Mouse (Mus musculus): ENCODE results near the gene Taok3. TPM values are rescaled to one million over a fixed set of nuclear protein-coding genes. Genes with fewer than 3 reads are reported as not detected.

Gene Taok3
- polyA plus RNA-seq (2014; fragmentation: Illumina TruSeq; extraction: RNeasy Lipid Tissue Mini Kit (QIAGEN cat#74804)): 16.2 TPM

DNA sequence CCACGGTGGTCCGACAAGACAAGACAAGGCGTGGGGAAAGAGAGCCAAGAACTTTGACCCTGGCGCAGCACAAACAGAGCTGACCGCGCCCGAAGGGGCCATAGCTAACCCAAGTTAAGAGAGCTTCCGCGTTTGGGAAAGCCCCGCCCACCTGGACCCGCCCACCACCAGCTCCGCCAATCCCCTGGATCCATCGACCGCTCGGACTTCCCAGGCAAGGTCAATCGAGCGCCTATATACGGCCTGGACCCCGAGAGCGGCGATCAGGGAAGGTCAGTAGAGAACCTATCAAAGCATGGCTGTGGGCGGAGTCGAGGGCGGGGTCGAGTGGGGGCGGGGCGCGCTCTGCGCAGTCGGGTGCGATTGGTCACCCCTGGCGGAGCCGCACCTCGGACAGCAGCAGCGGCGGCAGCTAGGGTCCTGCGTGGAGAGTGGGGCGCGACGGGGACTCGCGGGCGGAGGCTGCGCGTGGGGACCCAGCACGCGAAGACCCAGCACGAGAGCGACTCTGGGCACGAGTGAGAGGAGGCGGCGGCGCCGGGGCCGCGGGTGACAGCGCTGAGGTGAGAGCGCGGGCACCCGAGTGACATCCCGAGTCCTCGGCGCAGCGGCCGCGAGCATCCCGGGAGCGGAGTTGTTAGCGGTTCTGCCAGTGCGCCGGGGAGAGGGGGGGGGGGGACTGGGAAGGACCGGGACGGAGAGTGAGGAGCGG lies at the start of gene Taok3:
TSS of gene Taok3 (plus strand) at position 353 of the 712 bp plus-strand sequence.

DNA sequence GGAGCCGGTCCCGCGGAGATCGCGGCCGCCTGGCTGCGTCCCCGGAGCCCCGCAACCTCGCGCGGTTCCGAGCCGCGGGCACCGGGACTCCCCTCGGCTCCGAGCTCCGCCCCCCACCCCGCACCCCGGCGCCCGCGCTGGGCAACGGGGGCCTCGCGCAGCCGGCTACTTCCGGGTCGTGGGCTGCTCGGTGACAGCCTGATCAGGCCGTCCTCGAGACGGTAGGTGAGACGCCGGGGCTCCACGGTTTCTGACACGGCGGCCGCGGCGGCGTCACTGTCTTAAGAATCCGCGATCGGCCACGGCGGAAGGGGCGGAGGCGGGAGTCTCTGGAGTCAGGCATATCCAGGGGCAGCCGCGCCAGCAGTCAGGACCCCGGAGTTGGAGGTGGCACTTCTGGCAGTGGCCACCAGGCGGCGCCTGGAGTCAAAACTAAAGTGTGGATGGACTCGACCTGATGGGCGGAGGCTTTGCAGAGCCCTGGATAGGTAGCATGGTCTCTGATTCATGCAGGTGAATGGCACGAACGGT lies 4.0 kb upstream of the Taok3 start, which contains the start of gene Suds3:
TSS of gene Suds3 (minus strand) at position 278 of the 531 bp plus-strand sequence.

DNA sequence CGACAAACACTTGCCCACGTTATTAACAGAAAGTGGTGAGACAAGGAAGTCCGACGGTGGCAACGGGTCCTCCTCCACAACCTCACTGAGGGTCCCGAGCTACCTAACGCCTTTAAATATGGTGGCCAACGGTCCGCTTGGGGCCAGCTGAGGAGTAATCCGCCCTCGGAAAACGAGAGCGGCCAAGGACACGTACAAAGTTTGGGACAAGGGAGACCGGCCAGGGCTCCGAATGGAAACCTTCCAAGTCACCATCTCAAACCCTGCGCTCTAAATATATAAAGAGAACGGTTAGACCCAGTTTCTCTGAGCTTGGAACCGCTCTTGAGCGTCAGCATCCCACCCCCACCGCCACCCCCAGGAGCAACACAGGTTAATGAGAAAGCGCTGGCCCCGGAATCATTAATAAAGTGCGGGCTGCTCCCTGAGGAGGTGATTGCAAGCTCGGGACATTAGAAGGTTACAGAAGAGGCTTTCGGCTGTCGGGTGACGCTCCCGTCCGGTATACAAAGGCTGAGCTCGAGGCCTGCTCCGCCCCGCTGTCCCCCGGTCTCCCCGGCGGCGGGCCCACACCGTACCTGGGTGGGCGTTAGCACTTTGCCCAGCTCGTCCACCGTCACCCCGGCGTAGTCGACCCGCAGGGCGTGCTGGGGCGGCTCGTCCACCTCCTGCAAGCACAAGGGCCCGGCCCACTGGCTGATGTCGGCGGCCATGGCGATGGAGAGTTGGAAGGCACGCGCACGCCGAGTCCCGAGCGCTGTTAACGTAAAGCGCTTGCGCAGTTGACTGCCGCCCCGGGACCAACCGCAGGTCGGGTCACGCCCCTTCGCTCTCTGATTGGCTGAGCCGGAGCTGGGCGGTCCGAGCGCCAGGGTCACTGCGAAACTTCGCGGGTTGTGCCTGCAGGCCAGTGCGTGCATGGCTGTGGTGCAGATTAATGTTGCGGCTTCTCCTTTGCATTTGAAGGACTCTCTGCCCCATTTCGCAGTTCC lies 167.2 kb downstream of the Taok3 start, which contains the start of gene Pebp1:
TSS of gene Pebp1 (minus strand) at position 795 of the 992 bp plus-strand sequence.

DNA sequence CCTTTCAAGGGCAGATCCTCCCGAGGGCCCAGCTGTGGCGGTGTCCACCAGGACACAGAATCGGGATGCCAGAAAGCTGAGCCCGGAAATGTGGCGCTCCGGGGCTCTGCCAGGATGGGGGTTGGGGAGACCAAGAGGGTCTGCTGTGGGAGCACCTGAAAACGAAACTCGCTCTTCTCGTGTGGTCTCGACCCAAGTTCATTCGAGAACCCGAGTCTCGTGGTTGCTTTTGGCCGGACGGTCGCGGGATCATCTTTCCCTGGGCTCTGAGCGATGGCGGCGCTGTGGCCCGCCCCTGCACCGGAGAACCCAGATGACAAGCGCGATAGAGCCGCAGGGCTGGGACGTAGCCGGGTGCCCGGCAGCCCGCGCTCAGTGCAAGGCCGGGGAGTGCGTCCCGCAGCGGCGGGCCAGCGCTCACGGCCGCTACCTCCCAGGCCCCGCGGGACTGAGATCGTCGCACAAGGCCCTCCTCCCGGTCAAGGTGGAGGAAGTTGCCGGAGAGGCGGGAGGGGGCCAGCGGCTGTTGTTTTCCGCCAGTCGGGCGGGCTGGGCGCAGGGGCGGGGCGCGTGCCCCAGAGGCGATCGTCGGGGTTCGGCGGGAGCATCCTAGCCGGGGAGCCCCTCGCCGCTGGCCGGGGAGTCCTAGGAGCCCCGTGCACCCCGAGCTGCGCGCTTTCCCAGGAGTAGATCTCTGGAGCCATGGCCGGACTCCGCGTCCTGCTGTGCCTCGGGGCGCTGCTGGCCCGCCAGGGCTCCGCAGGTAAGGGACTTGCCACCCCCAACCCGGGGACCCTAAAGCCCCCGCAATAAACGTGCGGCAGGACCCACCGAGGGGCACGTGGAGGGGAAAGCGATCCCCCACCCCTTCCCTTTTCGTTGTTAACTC lies 199.1 kb downstream of the Taok3 start, which contains the start of gene Vsig10:
TSS of gene Vsig10 (plus strand) at position 343 of the 889 bp plus-strand sequence.

Other genes starting within 250 kb of the Taok3 start
- 20.4 TPM for gene Suds3, start 4.0 kb upstream of the Taok3 start, polyA plus RNA-seq (2014; fragmentation: Illumina TruSeq; extraction: RNeasy Lipid Tissue Mini Kit (QIAGEN cat#74804))
- 42.0 TPM for gene Pebp1, start 167.5 kb downstream of the Taok3 start, polyA plus RNA-seq (2014; fragmentation: Illumina TruSeq; extraction: RNeasy Lipid Tissue Mini Kit (QIAGEN cat#74804))
- gene Vsig10, start 199.0 kb downstream of the Taok3 start, polyA plus RNA-seq (2014; fragmentation: Illumina TruSeq; extraction: RNeasy Lipid Tissue Mini Kit (QIAGEN cat#74804)): 27.5 TPM
- 11.6 TPM for gene Wsb2, start 237.2 kb downstream of the Taok3 start, polyA plus RNA-seq (2014; fragmentation: Illumina TruSeq; extraction: RNeasy Lipid Tissue Mini Kit (QIAGEN cat#74804))

All from ovary, adult 10 weeks (tissue).